In the genomic region with DNA sequence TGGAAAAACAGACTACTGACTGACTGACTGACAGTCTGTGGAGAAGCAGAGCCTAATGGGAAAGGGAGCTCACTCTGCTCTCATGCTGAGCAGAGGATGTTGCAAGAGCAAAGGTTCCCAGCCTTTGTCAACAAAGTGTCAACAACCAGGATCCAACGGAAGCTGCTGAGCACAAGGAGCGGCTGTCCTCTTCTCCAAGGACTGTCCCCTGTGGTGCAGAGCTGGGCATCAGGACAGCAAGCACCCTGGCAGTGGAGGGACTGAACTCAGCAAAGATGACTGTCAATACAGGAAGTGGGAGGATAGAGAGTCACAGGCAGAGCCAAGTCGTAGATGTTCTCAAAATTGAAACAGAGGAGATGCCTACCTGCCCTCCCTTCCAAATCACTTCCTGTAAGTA, we compare ENCODE assay signal across 8 mouse cellular contexts. TPM values are rescaled to one million over a fixed set of nuclear protein-coding genes. Genes with fewer than 3 reads are reported as not detected.
DNase-seq lines count a peak whose midpoint lies in the region; ATAC-seq and TF ChIP-seq lines count a peak whose summit lies in the region.

No protein-coding gene starts in this region.

- H3K27ac ChIP-seq in heart, embryonic 12.5 days (ENCODE audit: poor library complexity, severe bottlenecking): no peak overlapping the region
- H3K27ac ChIP-seq in embryonic facial prominence, embryonic 15.5 days (replicated peaks): 0 out of 2 replicates have a peak overlapping the region, but pooled peaks have one; percentile 44
- no peak overlapping the region for H3K27ac ChIP-seq in lung, postnatal 0 days (ENCODE audit: low read length)

- H3K4me3 ChIP-seq in heart, embryonic 12.5 days: no peak overlapping the region
- H3K4me3 ChIP-seq in embryonic facial prominence, embryonic 15.5 days (replicated peaks): no peak overlapping the region
- no peak overlapping the region for H3K4me3 ChIP-seq in lung, postnatal 0 days (ENCODE audit: low read depth, low read length)

- no peak for TF ChIP-seq EP300 in lung, postnatal 0 days (IDR thresholded peaks at IDR 0.05)

- H3K36me3 ChIP-seq in heart, embryonic 12.5 days: no peaks in the 10 kb centered on the region
- H3K36me3 ChIP-seq in embryonic facial prominence, embryonic 15.5 days: no peaks in the 10 kb centered on the region
- H3K36me3 ChIP-seq in lung, postnatal 0 days (ENCODE audit: insufficient read depth, low read length): no peaks in the 10 kb centered on the region

- H3K27me3 ChIP-seq in heart, embryonic 12.5 days (replicated peaks): no peaks in the 10 kb centered on the region
- no peaks in the 10 kb centered on the region for H3K27me3 ChIP-seq in embryonic facial prominence, embryonic 15.5 days
- no peaks in the 10 kb centered on the region for H3K27me3 ChIP-seq in lung, postnatal 0 days (replicated peaks; ENCODE audit: insufficient read depth, low read length)

- no peak for TF ChIP-seq CTCF in lung, postnatal 0 days (IDR thresholded peaks at IDR 0.05)

- ATAC-seq in heart, embryonic 12.5 days (ENCODE audit: insufficient number of reproducible peaks, low FRiP score): no peak
- ATAC-seq in embryonic facial prominence, embryonic 15.5 days (ENCODE audit: insufficient number of reproducible peaks, low FRiP score, low TSS enrichment, low read depth): no peak
- peak; percentile 67 for ATAC-seq in lung, postnatal 0 days

- 34% methylated on average over 3 of the region's 3 CpGs for WGBS in heart, embryonic 12.5 days
- WGBS in embryonic facial prominence, embryonic 15.5 days: 62% methylated on average over 3 of the region's 3 CpGs
- WGBS in lung, postnatal 0 days: 14% methylated on average over 3 of the region's 3 CpGs

- intact Hi-C loops in left cerebral cortex, postnatal 25 days (cut with DNase I): no loop called here

- peaks cover 19% of the 10 kb centered on the region for H3K4me1 ChIP-seq in heart, embryonic 12.5 days (replicated peaks)
- H3K4me1 ChIP-seq in embryonic facial prominence, embryonic 15.5 days: peaks cover 16% of the 10 kb centered on the region
- no peaks in the 10 kb centered on the region; the same call in 1 of the 2 replicates for H3K4me1 ChIP-seq in lung, postnatal 0 days (ENCODE audit: insufficient read depth, low read depth, low read length)

- no peak overlapping the region for H3K9ac ChIP-seq in heart, embryonic 12.5 days
- no peak overlapping the region for H3K9ac ChIP-seq in embryonic facial prominence, embryonic 15.5 days
- no peak overlapping the region for H3K9ac ChIP-seq in lung, postnatal 0 days (replicated peaks; ENCODE audit: low read depth)

- no peak overlapping the region for H3K4me2 ChIP-seq in heart, embryonic 12.5 days
- no peak overlapping the region for H3K4me2 ChIP-seq in embryonic facial prominence, embryonic 15.5 days (replicated peaks)
- H3K4me2 ChIP-seq in lung, postnatal 0 days (replicated peaks; ENCODE audit: low read depth, low read length): no peak overlapping the region

- H3K9me3 ChIP-seq in heart, embryonic 12.5 days (replicated peaks): no peaks in the 10 kb centered on the region
- no peaks in the 10 kb centered on the region for H3K9me3 ChIP-seq in embryonic facial prominence, embryonic 15.5 days (replicated peaks)
- no peaks in the 10 kb centered on the region for H3K9me3 ChIP-seq in lung, postnatal 0 days (ENCODE audit: low read length)

- peak; percentile 38 to 74 for DNase-seq in heart, adult 18-20 months
- peak; percentile 68 for DNase-seq in A20 (ENCODE audit: low read depth, low spot score)
- peak; percentile 53 for DNase-seq in lung, postnatal 0 days (ENCODE audit: low spot score)
- DNase-seq in frontal cortex, postnatal 36 days (ENCODE audit: low spot score in 2 of 2): no peak
- DNase-seq in layer of hippocampus, postnatal 10 days (ENCODE audit: low spot score in 2 of 2): no peak
- no peak for DNase-seq in left cerebral cortex, postnatal 25 days (ENCODE audit: low spot score in 2 of 2)

RNA-seq across cellular contexts. Expression of a gene that starts 56.6 kb away (rescaled TPM):
- 1,000 to 10,000 TPM; 1,743 to 1,808 TPM for total RNA-seq in heart, adult 18-20 months (2021)
- polyA plus RNA-seq in heart, embryonic 12.5 days (2016; fragmentation: Nextera tagmentation; extraction: Ambion mirVana): 2,193 and 2,206 TPM in 2 replicates
- polyA plus RNA-seq in embryonic facial prominence, embryonic 15.5 days (2015; fragmentation: Nextera tagmentation; extraction: Ambion mirVana): 2,291 and 2,301 TPM in 2 replicates
- polyA plus RNA-seq in lung, postnatal 0 days (2015; fragmentation: Nextera tagmentation; extraction: Ambion mirVana): 956 and 1,427 TPM in 2 replicates
- total RNA-seq in layer of hippocampus, postnatal 10 days (2021): 1,000 to 10,000 TPM; 1,788 to 2,276 TPM
- 1,000 to 10,000 TPM; 2,412 to 2,535 TPM for total RNA-seq in left cerebral cortex, postnatal 25 days (2021)

RNA-seq across cellular contexts. Expression of a gene that starts 58.5 kb away (rescaled TPM):
- total RNA-seq in heart, adult 18-20 months (2021): 1 to 10 TPM; 4.8 to 5.3 TPM
- 14.9 and 17.0 TPM in 2 replicates for polyA plus RNA-seq in heart, embryonic 12.5 days (2016; fragmentation: Nextera tagmentation; extraction: Ambion mirVana)
- polyA plus RNA-seq in embryonic facial prominence, embryonic 15.5 days (2015; fragmentation: Nextera tagmentation; extraction: Ambion mirVana): 37.9 and 41.4 TPM in 2 replicates
- polyA plus RNA-seq in lung, postnatal 0 days (2015; fragmentation: Nextera tagmentation; extraction: Ambion mirVana): 11.9 and 12.5 TPM in 2 replicates
- total RNA-seq in layer of hippocampus, postnatal 10 days (2021): 10 to 100 TPM; 46.5 to 46.6 TPM
- 10 to 100 TPM; 28.1 to 32.3 TPM for total RNA-seq in left cerebral cortex, postnatal 25 days (2021)

Comparison
In these comparisons a context has a peak if more than half of its experiments do, and no peak if none do; other contexts are left out.
1. DNase-seq: peak in heart, adult 18-20 months (2 of 2), A20 (single experiment) and lung, postnatal 0 days (single experiment); none in frontal cortex, postnatal 36 days (0 of 2), layer of hippocampus, postnatal 10 days (0 of 2) and left cerebral cortex, postnatal 25 days (0 of 2).
2. RNA of a gene that starts 58.5 kb away (total RNA-seq): 46.5 to 46.6 TPM in layer of hippocampus, postnatal 10 days and 28.1 to 32.3 TPM in left cerebral cortex, postnatal 25 days; 4.8 to 5.3 TPM in heart, adult 18-20 months; every median in the first group is over 4 times any median in the second.